In genomic region chr8:106210821-106211345, GRCm38 (mm10) we compare ENCODE assay signal across 8 mouse cellular contexts. TPM values are rescaled to one million over a fixed set of nuclear protein-coding genes. Genes with fewer than 3 reads are reported as not detected.
A peak's percentile ranks its signal among the peaks of the same experiment; 100 is the strongest.
DNase-seq lines count a peak whose midpoint lies in the region; ATAC-seq lines count a peak whose summit lies in the region.

Gene Slc7a6os (minus strand): TSS chr8:106210935.
Gene Prmt7 (plus strand): TSS chr8:106210936.

- no peaks in the 10 kb centered on the region for H3K9me3 ChIP-seq in hindbrain, embryonic 15.5 days

- no peaks in the 10 kb centered on the region for H3K27me3 ChIP-seq in hindbrain, embryonic 15.5 days

- under 1% methylated on average over 52 of the region's 52 CpGs for WGBS in hindbrain, embryonic 15.5 days
- under 1% methylated on average over 51 of the region's 52 CpGs for WGBS in macrophage (ENCODE audit: missing documents)

- ATAC-seq in hindbrain, embryonic 15.5 days (ENCODE audit: low FRiP score, low read depth): peak; percentile 99

- peak within 1 kb of the TSS; percentile 83 for H3K4me2 ChIP-seq in hindbrain, embryonic 15.5 days

- H3K27ac ChIP-seq in hindbrain, embryonic 15.5 days (replicated peaks): peak within 1 kb of the TSS; percentile 95
- peak within 1 kb of the TSS; percentile 51 for H3K27ac ChIP-seq in macrophage

- peaks cover 28% of the 10 kb centered on the region for H3K4me1 ChIP-seq in hindbrain, embryonic 15.5 days (replicated peaks)

- peak within 1 kb of the TSS; percentile 82 for H3K4me3 ChIP-seq in hindbrain, embryonic 15.5 days
- H3K4me3 ChIP-seq in macrophage (ENCODE audit: inconsistent target): peak within 1 kb of the TSS; percentile 79

- peaks cover 54% of the 10 kb centered on the region for H3K79me2 ChIP-seq in macrophage (ENCODE audit: inconsistent target)

- peak within 1 kb of the TSS; percentile 76 for H3K9ac ChIP-seq in hindbrain, embryonic 15.5 days

- peak; percentile 96 for DNase-seq in R1 (ENCODE audit: low read depth, low spot score)
- DNase-seq in cerebellum, postnatal 25 days: peak; percentile 98
- peak; percentile 98 for DNase-seq in frontal cortex, postnatal 36 days (ENCODE audit: low spot score in 2 of 2)
- peak; percentile 97 to 98 for DNase-seq in left cerebral cortex, adult 18-20 months (ENCODE audit: low spot score in 2 of 2)
- DNase-seq in right cerebral cortex, adult 18-20 months: peak; percentile 97
- peak; percentile 84 for DNase-seq in urinary bladder, postnatal 10 days (ENCODE audit: low spot score)

- H3K36me3 ChIP-seq in hindbrain, embryonic 15.5 days: peaks cover 23% of the 10 kb centered on the region
- peaks cover 6% of the 10 kb centered on the region; the same call in 1 of the 2 replicates for H3K36me3 ChIP-seq in macrophage (ENCODE audit: inconsistent target)

RNA-seq across cellular contexts. Expression of gene Slc7a6os, which starts in this region (rescaled TPM):
- 31.5 and 34.2 TPM in 2 replicates for polyA plus RNA-seq in hindbrain, embryonic 15.5 days (2015; fragmentation: Nextera tagmentation; extraction: Ambion mirVana)
- total RNA-seq in left cerebral cortex, adult 18-20 months (2021): 10 to 100 TPM; 26.2 to 27.0 TPM
- 100 to 1,000 TPM in 1 of 26 experiments, 10 to 100 TPM in 25; 47.2 to 110 (median 65.9) TPM for total RNA-seq in macrophage (2018; cell fraction: chromatin; rRNA removed)
- 10 to 100 TPM; 16.5 to 30.5 (median 23.5) TPM for total RNA-seq in macrophage (2018; cell fraction: cytosol; rRNA removed)
- 100 to 1,000 TPM in 2 of 26 experiments, 10 to 100 TPM in 24; 34.0 to 117 (median 67.3) TPM for total RNA-seq in macrophage (2018; cell fraction: nucleus; rRNA removed)
- polyA plus RNA-seq in macrophage (2018): 28.1 to 38.1 TPM (median 29.3 TPM) in 3 replicates

RNA-seq across cellular contexts. Expression of gene Prmt7, which starts in this region (rescaled TPM):
- 59.5 and 59.9 TPM in 2 replicates for polyA plus RNA-seq in hindbrain, embryonic 15.5 days (2015; fragmentation: Nextera tagmentation; extraction: Ambion mirVana)
- 10 to 100 TPM; 34.2 to 40.0 TPM for total RNA-seq in left cerebral cortex, adult 18-20 months (2021)
- 10 to 100 TPM in 24 of 26 experiments, 1 to 10 TPM in 2; 6.7 to 66.1 (median 20.5) TPM for total RNA-seq in macrophage (2018; cell fraction: chromatin; rRNA removed)
- 10 to 100 TPM in 15 of 26 experiments, 1 to 10 TPM in 11; 6.6 to 15.0 (median 10.6) TPM for total RNA-seq in macrophage (2018; cell fraction: cytosol; rRNA removed)
- 10 to 100 TPM in 18 of 26 experiments, 1 to 10 TPM in 8; 5.4 to 55.3 (median 12.9) TPM for total RNA-seq in macrophage (2018; cell fraction: nucleus; rRNA removed)
- 9.7 to 30.4 TPM (median 17.5 TPM) in 3 replicates for polyA plus RNA-seq in macrophage (2018)

Comparison
In these comparisons a context has a peak if more than half of its experiments do, and no peak if none do; other contexts are left out.
1. Peak in every context shown above with its lines: DNase-seq, ATAC-seq, H3K4me3 ChIP-seq and H3K27ac ChIP-seq.